ENCODE assay signal across 24 mouse cellular contexts in the genomic region with DNA sequence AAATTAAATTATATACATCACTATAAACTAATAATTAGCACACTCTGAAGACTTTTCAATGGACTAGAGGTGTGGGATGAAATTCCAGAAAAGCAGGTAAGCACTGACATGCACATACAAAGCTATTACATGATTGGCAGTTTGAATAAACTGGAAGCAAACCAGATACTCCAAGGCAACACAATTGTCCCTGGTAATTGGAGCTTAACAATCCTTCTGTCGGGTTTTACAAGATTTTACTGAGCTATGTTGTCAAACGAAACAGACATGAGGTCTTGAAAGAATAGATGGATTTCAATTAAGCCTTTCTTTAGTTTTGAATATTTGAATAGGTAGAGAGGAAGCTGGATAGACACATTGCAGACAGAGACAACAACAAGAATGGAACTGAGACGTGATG.
A peak's percentile ranks its signal among the peaks of the same experiment; 100 is the strongest.
DNase-seq lines count a peak whose midpoint lies in the region; ATAC-seq lines count a peak whose summit lies in the region.
"Had no signal": no experiment of that assay in that cellular context is flagged by ENCODE, and none has a peak within 500 bp of the region (broad histone marks: within the 10 kb centered on the region; RNA-seq: fewer than 3 reads in every experiment).

No protein-coding gene starts in this region.

- peak; percentile 65; the same call in 1 of the 2 replicates for ATAC-seq in embryonic facial prominence, embryonic 14.5 days (ENCODE audit: low read depth)
- ATAC-seq: activated CD4-positive, CD25-positive, alpha-beta regulatory T cell, adult 4 months; CD4-positive, CD25-positive, alpha-beta regulatory T cell, adult 4 months; forebrain, embryonic 13.5 days; forebrain, embryonic 15.5 days; forebrain, postnatal 0 days; Patski had no signal

- H3K9me3 ChIP-seq in embryonic facial prominence, embryonic 14.5 days (ENCODE audit: control insufficient read depth, low read length), result no peaks in the 10 kb centered on the region
- H3K9me3 ChIP-seq: embryonic facial prominence, embryonic 13.5 days; forebrain, embryonic 13.5 days; forebrain, embryonic 15.5 days had no signal

- WGBS in embryonic facial prominence, embryonic 14.5 days, result 28% methylated on average over 3 of the region's 3 CpGs

- no peak overlapping the region for H3K4me2 ChIP-seq in embryonic facial prominence, embryonic 14.5 days (ENCODE audit: low read depth, low read length)
- H3K4me2 ChIP-seq: embryonic facial prominence, embryonic 13.5 days; forebrain, embryonic 13.5 days; forebrain, embryonic 15.5 days had no signal

- no peaks in the 10 kb centered on the region for H3K36me3 ChIP-seq in embryonic facial prominence, embryonic 14.5 days (ENCODE audit: control insufficient read depth, insufficient read depth, low read length)
- H3K36me3 ChIP-seq: embryonic facial prominence, embryonic 13.5 days; forebrain, embryonic 15.5 days; G1E had no signal

- H3K27me3 ChIP-seq in embryonic facial prominence, embryonic 14.5 days (replicated peaks; ENCODE audit: control insufficient read depth, insufficient read depth, low read length), result no peaks in the 10 kb centered on the region
- H3K27me3 ChIP-seq: CH12.LX; embryonic facial prominence, embryonic 13.5 days; forebrain, embryonic 13.5 days; forebrain, embryonic 15.5 days had no signal

- no peak overlapping the region for H3K9ac ChIP-seq in embryonic facial prominence, embryonic 14.5 days (ENCODE audit: low read depth, low read length)
- H3K9ac ChIP-seq: embryonic facial prominence, embryonic 13.5 days; forebrain, embryonic 13.5 days; forebrain, embryonic 15.5 days; forebrain, postnatal 0 days had no signal

- no peak overlapping the region for H3K27ac ChIP-seq in embryonic facial prominence, embryonic 14.5 days (replicated peaks; ENCODE audit: low read depth, low read length)
- H3K27ac ChIP-seq: embryonic facial prominence, embryonic 13.5 days; forebrain, embryonic 13.5 days; forebrain, embryonic 15.5 days had no signal

- H3K4me1 ChIP-seq in embryonic facial prominence, embryonic 14.5 days (ENCODE audit: control insufficient read depth, insufficient read depth, low read length), result no peaks in the 10 kb centered on the region
- H3K4me1 ChIP-seq: embryonic facial prominence, embryonic 13.5 days had no signal

- DNase-seq in embryo, embryonic 10.5 days (ENCODE audit: low spot score), result peak; percentile 6
- DNase-seq in embryo, embryonic 11 days, result no peak
- peak; percentile 0 for DNase-seq in CD4-positive helper T cell, adult 2 months (ENCODE audit: low read depth, low spot score)
- DNase-seq in embryonic facial prominence, embryonic 14.5 days (ENCODE audit: low spot score), result peak; percentile 56
- no peak for DNase-seq in frontal cortex, adult 2 months (ENCODE audit: extremely low spot score in 1 of 2, low spot score in 1 of 2)
- DNase-seq in lung, adult 18-20 months, result no peak
- DNase-seq: adrenal gland, adult 8-10 months; adrenal gland, postnatal 14 days; adrenal gland, postnatal 36 days; cerebellum, adult 11 months; cerebellum, adult 18-20 months; cerebellum, adult 8-10 months; cerebellum, adult 9-11 months; cerebellum, postnatal 14 days; cerebellum, postnatal 36 days; forebrain, postnatal 0 days had no signal

- no peak overlapping the region for H3K4me3 ChIP-seq in embryonic facial prominence, embryonic 14.5 days (ENCODE audit: low read depth, low read length)
- H3K4me3 ChIP-seq: embryonic facial prominence, embryonic 13.5 days; forebrain, embryonic 13.5 days; forebrain, embryonic 15.5 days had no signal

Comparison
In these comparisons a context has a peak if more than half of its experiments do, and no peak if none do; other contexts are left out.
1. DNase-seq: peak in embryo, embryonic 10.5 days (single experiment), CD4-positive helper T cell, adult 2 months (single experiment) and embryonic facial prominence, embryonic 14.5 days (single experiment); none in embryo, embryonic 11 days (single experiment), frontal cortex, adult 2 months (0 of 2) and lung, adult 18-20 months (0 of 2).